Mouse (Mus musculus): ENCODE results near the gene Cflar. TPM values are rescaled to one million over a fixed set of nuclear protein-coding genes. Genes with fewer than 3 reads are reported as not detected.
"Not testable (repeated sequence)": the region's sequence is repeated elsewhere in the genome, so short reads cannot be mapped to it uniquely, and the experiment has no call there.

Gene Cflar
- polyA plus RNA-seq, 1 experiment from 2014 or later: 42.0 TPM

- H3K4me1 ChIP-seq (ENCODE audit: control insufficient read depth, insufficient read depth, low read length): no peaks in the 10 kb centered on the region
- no peaks in the 10 kb centered on the region for H3K36me3 ChIP-seq (ENCODE audit: control insufficient read depth, insufficient read depth)
- ATAC-seq (replicated peaks; ENCODE audit: extremely low read depth, insufficient read depth, low FRiP score): no peak
- H3K27me3 ChIP-seq (ENCODE audit: control insufficient read depth, insufficient read depth, low read length): no peaks in the 10 kb centered on the region
- H3K9me3 ChIP-seq (replicated peaks; ENCODE audit: control insufficient read depth, low read length): 0 out of 2 replicates have a peak, but pooled peaks cover 2% of the 10 kb centered on the region
- no peak overlapping the region for H3K4me2 ChIP-seq (ENCODE audit: low read depth, low read length)
- no peak overlapping the region for H3K4me3 ChIP-seq (ENCODE audit: low read length)
- no peak overlapping the region for H3K9ac ChIP-seq (ENCODE audit: low read length)
- H3K27ac ChIP-seq (ENCODE audit: low read length): no peak overlapping the region
- 89% methylated on average over 1 of the region's 1 CpGs for WGBS
Observed at GRCm38 (mm10) chr1:58689426-58689825, 21.9 kb upstream of the Cflar start.

- Histone ChIP-seq H3K4me3 (ENCODE audit: low read length) (no peak overlapping the region), H3K4me1 (ENCODE audit: control insufficient read depth, insufficient read depth, low read length) (no peaks in the 10 kb centered on the region), H3K36me3 (ENCODE audit: control insufficient read depth, insufficient read depth) (no peaks in the 10 kb centered on the region), H3K9me3 (replicated peaks; ENCODE audit: control insufficient read depth, low read length) (0 out of 2 replicates have a peak, but pooled peaks cover 2% of the 10 kb centered on the region), H3K4me2 (ENCODE audit: low read depth, low read length) (no peak overlapping the region), H3K27ac (ENCODE audit: low read length) (no peak overlapping the region), H3K9ac (ENCODE audit: low read length) (no peak overlapping the region), H3K27me3 (ENCODE audit: control insufficient read depth, insufficient read depth, low read length) (no peaks in the 10 kb centered on the region)
- ATAC-seq (replicated peaks; ENCODE audit: extremely low read depth, insufficient read depth, low FRiP score): no peak
- 60% methylated on average over 6 of the region's 6 CpGs for WGBS
Observed at GRCm38 (mm10) chr1:58690006-58690744, 21.1 kb upstream of the Cflar start.

DNA sequence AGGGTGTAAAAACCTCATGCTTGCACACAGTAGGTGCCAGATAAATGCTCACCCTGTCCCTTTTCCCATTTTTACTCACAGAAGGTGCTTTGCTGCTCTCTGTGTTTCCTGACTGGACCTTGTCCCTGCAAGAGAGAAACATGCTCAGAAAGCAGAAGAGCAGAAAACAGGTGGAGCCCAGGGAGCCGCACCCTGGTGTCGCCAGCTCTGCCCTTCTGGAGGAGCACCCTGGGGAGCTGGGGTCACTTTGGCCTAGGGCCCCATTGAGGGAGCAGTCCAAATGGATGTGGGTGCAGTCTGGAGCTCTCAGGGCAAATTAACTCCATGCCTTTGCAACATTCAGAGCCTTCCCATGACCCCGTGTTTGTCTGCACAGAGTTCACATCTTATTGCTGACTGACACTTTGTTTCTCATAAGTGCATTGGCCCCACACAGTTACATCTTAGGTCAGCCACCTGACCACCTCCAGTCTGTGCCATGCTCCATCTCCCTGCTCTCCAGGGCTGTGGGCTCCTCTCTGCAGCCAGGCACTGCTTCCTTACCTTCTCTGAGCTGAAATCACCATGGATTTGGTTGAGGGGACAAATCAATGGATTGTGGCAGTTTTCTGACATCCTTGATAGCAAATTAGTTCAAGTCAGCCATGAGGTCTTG, 20.3 kb upstream of the Cflar start:
- H3K9me3 ChIP-seq (replicated peaks; ENCODE audit: control insufficient read depth, low read length); H3K27ac ChIP-seq (ENCODE audit: low read length); H3K4me2 ChIP-seq (ENCODE audit: low read depth, low read length); H3K4me1 ChIP-seq (ENCODE audit: control insufficient read depth, insufficient read depth, low read length); H3K9ac ChIP-seq (ENCODE audit: low read length); H3K36me3 ChIP-seq (ENCODE audit: control insufficient read depth, insufficient read depth); H3K27me3 ChIP-seq (ENCODE audit: control insufficient read depth, insufficient read depth, low read length); ATAC-seq (replicated peaks; ENCODE audit: extremely low read depth, insufficient read depth, low FRiP score); H3K4me3 ChIP-seq (ENCODE audit: low read length): not testable (repeated sequence)
- 75% methylated on average over 2 of the region's 3 CpGs for WGBS

DNA sequence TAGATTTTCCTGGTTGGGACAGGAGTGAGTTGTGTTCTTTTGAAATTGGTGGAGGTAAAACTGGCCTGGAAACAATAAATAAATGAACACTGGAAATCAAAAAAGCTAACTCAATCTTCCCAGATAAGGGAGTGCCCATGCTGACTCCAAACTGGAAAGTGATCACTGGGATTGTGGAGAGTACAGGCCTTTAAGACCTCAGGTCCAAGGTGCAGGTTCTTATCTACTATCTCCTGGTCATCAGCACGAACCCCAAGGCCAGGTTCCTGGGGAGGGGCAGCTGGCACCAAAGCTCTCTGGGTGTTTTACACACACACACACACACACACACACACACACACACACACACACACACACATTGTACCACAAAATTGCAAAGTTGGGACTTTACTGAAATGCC, 19.6 kb upstream of the Cflar start:
- WGBS: 42% methylated on average over 1 of the region's 1 CpGs

GRCm38 (mm10) chr1:58693696-58694095, 17.6 kb upstream of the Cflar start:
- 77% methylated on average over 1 of the region's 1 CpGs for WGBS
- H3K27ac ChIP-seq (ENCODE audit: low read length): no peak overlapping the region

More for the DNA sequence above, 19.6 kb upstream of the Cflar start:
- H3K4me1 ChIP-seq (ENCODE audit: control insufficient read depth, insufficient read depth, low read length); H3K9ac ChIP-seq (ENCODE audit: low read length); ATAC-seq (replicated peaks; ENCODE audit: extremely low read depth, insufficient read depth, low FRiP score); H3K27me3 ChIP-seq (ENCODE audit: control insufficient read depth, insufficient read depth, low read length); H3K4me3 ChIP-seq (ENCODE audit: low read length); H3K27ac ChIP-seq (ENCODE audit: low read length); H3K9me3 ChIP-seq (replicated peaks; ENCODE audit: control insufficient read depth, low read length); H3K36me3 ChIP-seq (ENCODE audit: control insufficient read depth, insufficient read depth); H3K4me2 ChIP-seq (ENCODE audit: low read depth, low read length): not testable (repeated sequence)

GRCm38 (mm10) chr1:58695810-58696209, 15.5 kb upstream of the Cflar start, which contains the start of gene Als2cr12:
Gene Als2cr12 (minus strand): TSS chr1:58695989.
- H3K9me3 ChIP-seq (replicated peaks; ENCODE audit: control insufficient read depth, low read length); H3K4me2 ChIP-seq (ENCODE audit: low read depth, low read length); ATAC-seq (replicated peaks; ENCODE audit: extremely low read depth, insufficient read depth, low FRiP score); H3K4me3 ChIP-seq (ENCODE audit: low read length); H3K4me1 ChIP-seq (ENCODE audit: control insufficient read depth, insufficient read depth, low read length); H3K27me3 ChIP-seq (ENCODE audit: control insufficient read depth, insufficient read depth, low read length); H3K9ac ChIP-seq (ENCODE audit: low read length); H3K36me3 ChIP-seq (ENCODE audit: control insufficient read depth, insufficient read depth); H3K27ac ChIP-seq (ENCODE audit: low read length): not testable (repeated sequence)
- WGBS: 78% methylated on average over 4 of the region's 4 CpGs

More at GRCm38 (mm10) chr1:58693696-58694095, 17.6 kb upstream of the Cflar start:
- no peak overlapping the region for H3K4me3 ChIP-seq (ENCODE audit: low read length)
- 0 out of 2 replicates have a peak, but pooled peaks cover 2% of the 10 kb centered on the region for H3K9me3 ChIP-seq (replicated peaks; ENCODE audit: control insufficient read depth, low read length)
- no peaks in the 10 kb centered on the region for H3K27me3 ChIP-seq (ENCODE audit: control insufficient read depth, insufficient read depth, low read length)
- no peak for ATAC-seq (replicated peaks; ENCODE audit: extremely low read depth, insufficient read depth, low FRiP score)
- no peaks in the 10 kb centered on the region for H3K4me1 ChIP-seq (ENCODE audit: control insufficient read depth, insufficient read depth, low read length)
- no peaks in the 10 kb centered on the region for H3K36me3 ChIP-seq (ENCODE audit: control insufficient read depth, insufficient read depth)
- no peak overlapping the region for H3K4me2 ChIP-seq (ENCODE audit: low read depth, low read length)
- no peak overlapping the region for H3K9ac ChIP-seq (ENCODE audit: low read length)

GRCm38 (mm10) chr1:58697607-58698006, 13.7 kb upstream of the Cflar start:
- H3K4me1 ChIP-seq (ENCODE audit: control insufficient read depth, insufficient read depth, low read length); H3K9ac ChIP-seq (ENCODE audit: low read length); H3K4me2 ChIP-seq (ENCODE audit: low read depth, low read length); H3K27me3 ChIP-seq (ENCODE audit: control insufficient read depth, insufficient read depth, low read length); ATAC-seq (replicated peaks; ENCODE audit: extremely low read depth, insufficient read depth, low FRiP score); H3K9me3 ChIP-seq (replicated peaks; ENCODE audit: control insufficient read depth, low read length); H3K4me3 ChIP-seq (ENCODE audit: low read length); H3K36me3 ChIP-seq (ENCODE audit: control insufficient read depth, insufficient read depth); H3K27ac ChIP-seq (ENCODE audit: low read length): not testable (repeated sequence)
- 52% methylated on average over 1 of the region's 1 CpGs for WGBS

DNA sequence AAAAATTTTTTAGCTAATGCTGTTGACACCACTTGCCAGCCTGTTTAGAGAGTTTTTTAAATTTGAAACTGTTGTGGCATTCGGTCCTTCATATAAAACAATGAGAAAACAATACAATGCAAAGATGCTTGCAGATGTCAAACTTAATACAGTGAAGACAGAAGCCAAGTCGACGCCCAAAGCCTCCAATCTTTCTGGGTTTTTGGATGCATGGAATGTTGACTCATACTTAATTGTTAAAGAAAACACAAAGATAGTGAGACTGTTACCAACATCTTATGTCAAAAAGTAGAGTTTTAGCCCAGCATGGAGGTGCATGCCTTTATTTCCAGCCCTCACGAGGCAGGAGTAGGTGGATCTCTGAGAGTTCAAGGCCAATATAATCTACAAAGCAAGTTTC, 12.5 kb upstream of the Cflar start:
- no peak overlapping the region for H3K4me3 ChIP-seq (ENCODE audit: low read length)
- H3K36me3 ChIP-seq (ENCODE audit: control insufficient read depth, insufficient read depth): no peaks in the 10 kb centered on the region
- H3K27me3 ChIP-seq (ENCODE audit: control insufficient read depth, insufficient read depth, low read length): no peaks in the 10 kb centered on the region
- no peak overlapping the region for H3K4me2 ChIP-seq (ENCODE audit: low read depth, low read length)
- no peaks in the 10 kb centered on the region for H3K9me3 ChIP-seq (replicated peaks; ENCODE audit: control insufficient read depth, low read length)
- no peak for ATAC-seq (replicated peaks; ENCODE audit: extremely low read depth, insufficient read depth, low FRiP score)
- no peaks in the 10 kb centered on the region for H3K4me1 ChIP-seq (ENCODE audit: control insufficient read depth, insufficient read depth, low read length)
- WGBS: 74% methylated on average over 4 of the region's 4 CpGs
- no peak overlapping the region for H3K27ac ChIP-seq (ENCODE audit: low read length)
- H3K9ac ChIP-seq (ENCODE audit: low read length): no peak overlapping the region

DNA sequence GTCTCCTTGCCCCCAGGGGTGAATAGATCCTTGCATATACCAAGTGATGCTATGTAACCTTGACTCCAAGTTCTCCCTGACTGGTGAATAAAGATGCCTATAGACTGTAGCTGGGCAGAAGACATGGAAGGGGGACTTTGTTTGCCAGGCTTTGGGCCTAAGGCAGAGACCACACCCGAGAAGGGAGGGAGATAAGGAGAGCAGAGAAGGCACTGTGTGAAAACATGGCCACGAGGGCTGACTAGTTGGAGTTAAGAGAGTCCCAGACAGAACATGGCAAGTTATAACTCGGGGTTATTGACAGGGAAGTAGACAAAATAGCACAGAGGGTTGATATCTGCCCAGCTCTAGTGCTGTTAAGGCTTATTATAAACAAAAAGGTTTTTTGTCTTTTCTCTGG, 11.3 kb upstream of the Cflar start:
- Histone ChIP-seq H3K4me1 (ENCODE audit: control insufficient read depth, insufficient read depth, low read length) (no peaks in the 10 kb centered on the region), H3K9me3 (replicated peaks; ENCODE audit: control insufficient read depth, low read length) (0 out of 2 replicates have a peak, but pooled peaks cover 3% of the 10 kb centered on the region), H3K36me3 (ENCODE audit: control insufficient read depth, insufficient read depth) (no peaks in the 10 kb centered on the region), H3K4me3 (ENCODE audit: low read length) (no peak overlapping the region), H3K9ac (ENCODE audit: low read length) (no peak overlapping the region), H3K27me3 (ENCODE audit: control insufficient read depth, insufficient read depth, low read length) (no peaks in the 10 kb centered on the region), H3K27ac (ENCODE audit: low read length) (no peak overlapping the region), H3K4me2 (ENCODE audit: low read depth, low read length) (no peak overlapping the region)
- 43% methylated on average over 3 of the region's 3 CpGs for WGBS
- no peak for ATAC-seq (replicated peaks; ENCODE audit: extremely low read depth, insufficient read depth, low FRiP score)

All from heart, embryonic 16.5 days (tissue).